Mouse (Mus musculus): ENCODE data around the gene Stra6.

DNA sequence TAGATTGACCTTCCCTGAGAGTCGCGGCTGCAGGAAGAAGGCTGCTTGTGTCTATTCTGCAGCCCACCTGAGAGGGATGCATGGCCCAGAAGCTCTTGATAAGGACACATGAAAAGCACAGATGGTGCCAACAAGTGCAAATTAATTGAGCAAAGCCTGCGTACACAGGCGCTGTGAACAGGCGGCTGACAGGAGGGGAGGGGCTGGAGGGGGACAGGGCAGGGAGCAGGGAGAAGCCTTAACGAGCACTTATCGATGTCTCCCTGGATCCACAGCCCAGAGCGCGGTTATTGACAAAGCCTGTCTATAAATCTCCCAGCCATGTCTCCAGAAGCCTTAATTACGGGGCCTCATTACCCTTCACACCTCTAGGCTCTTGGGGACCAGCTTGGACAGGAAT lies 18.8 kb upstream of the Stra6 start:
- no peak for TF ChIP-seq POLR2A (IDR thresholded peaks at IDR 0.05; ENCODE audit: low read depth, low read length)
- no peak for TF ChIP-seq CTCF (IDR thresholded peaks at IDR 0.05; ENCODE audit: borderline replicate concordance, insufficient read depth, low read length)
